Mouse (Mus musculus): ENCODE results near the gene Vmac. TPM values are rescaled to one million over a fixed set of nuclear protein-coding genes. Genes with fewer than 3 reads are reported as not detected.

Vmac gene
- polyA plus RNA-seq (2012; ENCODE audit: low replicate concordance), result 8.6 and 9.8 TPM in 2 replicates

GRCm38 (mm10) chr17:56717363-56718058, at the start of gene Vmac, which contains the start of gene Ndufa11:
Vmac (minus strand) TSS chr17:56718022.
Ndufa11 (plus strand) TSS chr17:56717767.

GRCm38 (mm10) chr17:56764474-56765354, 46.9 kb upstream of the Vmac start, which contains the start of gene Dus3l:
Dus3l (plus strand) TSS chr17:56764757.

DNA sequence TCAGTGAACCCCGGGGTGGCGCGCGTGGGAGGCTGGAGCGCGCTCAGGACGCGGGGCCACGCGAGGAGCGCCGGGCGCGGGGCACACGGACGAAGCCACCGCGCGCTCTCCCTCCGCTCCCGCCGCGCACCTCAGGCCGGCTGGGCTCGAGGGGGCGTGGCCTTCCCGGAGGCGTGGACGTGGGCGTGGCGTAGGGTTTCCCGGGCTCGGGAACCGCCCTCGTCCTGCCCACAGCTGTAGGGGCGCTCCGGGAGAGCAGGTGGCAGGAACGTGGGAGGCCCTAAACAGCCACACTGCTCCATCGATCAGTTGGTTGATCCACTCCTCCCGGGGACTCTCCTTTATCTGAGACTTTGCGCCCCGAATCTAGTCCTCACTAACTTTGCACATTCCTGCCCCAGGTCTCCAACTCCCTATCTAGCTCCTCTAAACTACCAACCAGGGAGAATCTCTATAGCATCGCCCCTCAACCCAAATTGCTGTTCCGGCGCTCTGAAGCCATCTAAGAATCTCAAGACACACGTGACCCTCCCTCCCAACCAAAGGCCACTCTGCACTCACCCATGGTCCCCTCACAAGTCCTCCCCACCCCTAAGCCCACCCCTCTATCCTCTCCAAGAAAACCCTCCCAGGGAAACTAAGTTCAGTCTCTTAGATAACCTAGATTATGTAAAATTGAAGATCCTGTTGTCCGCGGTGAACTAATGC, 39.7 kb upstream of the Vmac start, which contains the start of gene Nrtn:
Gene Nrtn (minus strand): TSS at position 115 of the 708 bp plus-strand sequence.

DNA sequence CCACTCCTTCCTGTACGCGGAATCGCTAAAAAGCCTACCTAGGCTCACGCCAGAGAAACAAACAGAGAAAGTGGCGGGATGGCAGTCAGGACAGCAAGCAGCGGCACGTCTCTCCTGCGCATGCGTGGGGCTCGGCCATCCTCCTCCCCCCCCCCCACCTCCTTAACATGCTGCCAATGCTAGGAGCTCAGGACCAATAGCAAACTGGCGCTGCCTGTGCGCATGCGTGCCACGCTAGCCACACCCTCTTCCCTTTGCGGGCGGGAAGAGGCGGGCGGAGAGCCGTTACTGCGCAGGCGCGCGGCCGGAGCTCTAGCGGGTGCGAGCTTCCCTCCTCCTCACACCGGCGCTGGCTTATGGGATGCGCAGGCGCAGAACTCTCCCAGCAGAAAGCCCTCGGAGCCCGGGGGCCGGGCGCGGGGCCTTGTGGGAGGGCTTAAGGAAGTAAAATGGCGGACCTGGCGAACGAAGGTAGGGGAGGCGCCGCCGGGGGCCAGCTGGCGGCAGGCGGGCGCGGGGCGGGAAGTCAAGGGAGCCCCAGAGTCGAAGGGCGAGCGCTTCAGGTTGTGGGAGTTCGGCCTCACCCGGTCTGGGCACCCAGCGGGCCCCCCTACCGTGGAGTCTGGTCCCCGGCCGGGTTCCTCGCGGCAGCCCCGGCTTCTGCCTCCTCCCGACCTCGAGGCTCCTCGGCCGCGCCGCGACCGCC, 44.7 kb downstream of the Vmac start, which contains the start of gene Ranbp3:
Gene Ranbp3 (plus strand): TSS at position 354 of the 706 bp plus-strand sequence.

Other genes starting within 250 kb of the Vmac start
- 11.4 and 29.3 TPM in 2 replicates for gene Ptprs, start 241.5 kb downstream of the Vmac start, polyA plus RNA-seq (2012; ENCODE audit: low replicate concordance)
- gene Znrf4, start 205.6 kb downstream of the Vmac start, polyA plus RNA-seq (2012; ENCODE audit: low replicate concordance), result not detected in 2 replicates
- gene Gm20219, start 163.6 kb downstream of the Vmac start, polyA plus RNA-seq (2012; ENCODE audit: low replicate concordance), result 0.24 and 1.5 TPM in 2 replicates
- gene Safb2, start 133.4 kb downstream of the Vmac start, polyA plus RNA-seq (2012; ENCODE audit: low replicate concordance), result 103 and 278 TPM in 2 replicates
- gene Safb, start 133.2 kb downstream of the Vmac start, polyA plus RNA-seq (2012; ENCODE audit: low replicate concordance), result 48.7 and 140 TPM in 2 replicates
- gene 2410015M20Rik, start 108.3 kb downstream of the Vmac start, polyA plus RNA-seq (2012; ENCODE audit: low replicate concordance), result 17.6 and 130 TPM in 2 replicates
- 3,958 and 5,079 TPM in 2 replicates for gene Rpl36, start 104.6 kb downstream of the Vmac start, polyA plus RNA-seq (2012; ENCODE audit: low replicate concordance)
- gene Lonp1, start 91.1 kb downstream of the Vmac start, polyA plus RNA-seq (2012; ENCODE audit: low replicate concordance), result 86.9 and 144 TPM in 2 replicates
- not detected in 2 replicates for gene Catsperd, start 89.9 kb downstream of the Vmac start, polyA plus RNA-seq (2012; ENCODE audit: low replicate concordance)
- 102 and 138 TPM in 2 replicates for gene Ranbp3, start 44.7 kb downstream of the Vmac start, polyA plus RNA-seq (2012; ENCODE audit: low replicate concordance)
- gene Ndufa11, start 255 bp downstream of the Vmac start, polyA plus RNA-seq (2012; ENCODE audit: low replicate concordance), result 88.2 and 116 TPM in 2 replicates
- 1.7 and 2.5 TPM in 2 replicates for gene Nrtn, start 39.5 kb upstream of the Vmac start, polyA plus RNA-seq (2012; ENCODE audit: low replicate concordance)
- gene Dus3l, start 46.7 kb upstream of the Vmac start, polyA plus RNA-seq (2012; ENCODE audit: low replicate concordance), result 63.0 and 71.4 TPM in 2 replicates
- 22.2 and 50.3 TPM in 2 replicates for gene Prr22, start 52.2 kb upstream of the Vmac start, polyA plus RNA-seq (2012; ENCODE audit: low replicate concordance)
- gene Rfx2, start 113.0 kb upstream of the Vmac start, polyA plus RNA-seq (2012; ENCODE audit: low replicate concordance), result 80.3 and 90.4 TPM in 2 replicates
- gene Acsbg2, start 156.4 kb upstream of the Vmac start, polyA plus RNA-seq (2012; ENCODE audit: low replicate concordance), result not detected in 2 replicates
- gene 1700061G19Rik, start 157.5 kb upstream of the Vmac start, polyA plus RNA-seq (2012; ENCODE audit: low replicate concordance), result not detected in 2 replicates
- 120 and 136 TPM in 2 replicates for gene Mllt1, start 217.4 kb upstream of the Vmac start, polyA plus RNA-seq (2012; ENCODE audit: low replicate concordance)

Data from leukemia stem cell, adult 10-12 weeks (primary cell).